Mouse (Mus musculus) cerebellum, adult 2 months (tissue): ENCODE measurements around the gene Klk1.

Source experiments
- CTCF ChIP-seq: fragments of 200-500 bp; IDR thresholded peaks from 2 replicates; pipeline ENCODE4 v1.5.1; 2011; ENCODE audit warnings: low read depth, mild to moderate bottlenecking, control low read depth, low read length, moderate library complexity, borderline replicate concordance; ENCODE audit not compliant: insufficient read depth
- POLR2A ChIP-seq: fragments of 200-500 bp; IDR thresholded peaks from 2 replicates; pipeline ENCODE4 v1.6.1; 2011; ENCODE audit warnings: low read length, control low read depth, borderline replicate concordance; ENCODE audit not compliant: insufficient read depth

DNA sequence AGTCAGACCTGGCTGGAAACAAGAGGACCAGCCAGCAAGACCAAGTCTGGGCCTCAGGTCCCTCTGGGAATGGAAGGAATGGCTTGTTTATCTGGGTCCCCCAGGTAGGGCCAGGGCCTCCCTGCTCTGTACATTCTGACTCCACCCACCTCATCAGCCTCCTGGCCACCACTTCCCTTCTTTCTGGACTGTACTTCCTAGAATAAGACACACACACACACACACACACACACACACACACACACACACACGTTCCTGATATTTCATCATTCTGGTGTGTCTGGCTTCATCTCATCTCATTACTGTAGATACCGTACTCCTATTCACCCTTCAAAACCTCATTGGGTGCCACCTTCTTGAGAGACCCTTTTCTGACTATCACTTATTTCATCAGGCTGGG lies 44.2 kb downstream of the Klk1 start:
- TF ChIP-seq CTCF (no peak), POLR2A (no peak)
